Mouse (Mus musculus): ENCODE data around the gene Rai14. TPM values are rescaled to one million over a fixed set of nuclear protein-coding genes. Genes with fewer than 3 reads are reported as not detected.

Gene Rai14
- polyA plus RNA-seq, 1 experiment = 2.3 TPM

DNA sequence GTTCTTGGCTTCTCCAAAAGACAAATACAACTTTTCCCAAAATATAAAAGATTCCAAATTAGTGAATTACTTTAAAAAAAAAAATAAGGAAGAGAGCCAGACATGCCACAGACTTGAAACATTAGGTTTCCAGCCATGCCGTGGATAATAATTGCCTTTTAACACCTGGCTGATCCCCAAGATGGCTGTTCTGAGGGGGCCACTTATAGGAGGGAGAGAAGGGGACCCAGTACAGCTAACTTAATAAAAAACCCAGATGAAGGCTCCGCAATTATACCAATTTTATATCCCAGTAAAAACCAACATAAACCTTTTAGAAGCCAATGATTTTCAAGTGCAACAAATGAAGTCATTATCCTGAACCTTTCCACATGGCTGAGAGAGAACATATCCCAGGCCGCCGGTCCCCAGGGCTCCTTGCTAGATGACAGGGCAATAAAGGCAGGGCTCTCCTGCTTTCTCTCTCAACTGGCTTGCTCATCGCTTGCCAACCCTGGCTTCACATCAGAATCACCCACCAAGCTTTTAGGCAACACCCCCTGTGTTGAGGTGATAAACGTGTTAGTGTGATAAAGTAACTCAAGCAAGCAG is 105.8 kb downstream of the Rai14 start:
- no peak overlapping the region for H3K4me3 ChIP-seq (ENCODE audit: insufficient read depth, low read depth, low read length)
- H3K27ac ChIP-seq (replicated peaks; ENCODE audit: low read depth, low read length) = no peak overlapping the region

DNA sequence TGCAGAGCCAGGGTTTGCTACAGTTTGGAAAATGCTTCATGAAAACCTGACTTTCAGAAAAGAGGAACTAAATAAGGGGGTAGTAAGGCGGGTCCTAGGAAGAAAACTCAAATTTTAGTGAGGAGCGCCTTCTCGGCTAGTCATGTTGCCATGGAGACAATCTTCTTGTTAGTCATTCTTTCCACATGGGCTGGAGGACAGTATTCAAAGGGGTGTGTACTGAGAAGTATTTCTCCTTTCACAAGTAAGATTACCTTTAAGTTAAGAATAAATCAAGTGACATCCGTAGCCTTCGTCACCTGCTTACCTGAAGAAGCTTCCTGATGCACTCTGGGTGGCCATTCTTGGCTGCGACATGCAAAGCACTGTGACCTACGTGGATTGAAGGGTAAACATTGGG is 115.0 kb downstream of the Rai14 start:
- Histone ChIP-seq H3K4me3 (ENCODE audit: insufficient read depth, low read depth, low read length) (no peak overlapping the region), H3K4me1 (ENCODE audit: control insufficient read depth, insufficient read depth, insufficient read length, low read length) (no peaks in the 10 kb centered on the region), H3K27ac (replicated peaks; ENCODE audit: low read depth, low read length) (no peak overlapping the region)

More for the DNA sequence above, 105.8 kb downstream of the Rai14 start:
- H3K4me1 ChIP-seq (ENCODE audit: control insufficient read depth, insufficient read depth, insufficient read length, low read length) = no peaks in the 10 kb centered on the region

DNA sequence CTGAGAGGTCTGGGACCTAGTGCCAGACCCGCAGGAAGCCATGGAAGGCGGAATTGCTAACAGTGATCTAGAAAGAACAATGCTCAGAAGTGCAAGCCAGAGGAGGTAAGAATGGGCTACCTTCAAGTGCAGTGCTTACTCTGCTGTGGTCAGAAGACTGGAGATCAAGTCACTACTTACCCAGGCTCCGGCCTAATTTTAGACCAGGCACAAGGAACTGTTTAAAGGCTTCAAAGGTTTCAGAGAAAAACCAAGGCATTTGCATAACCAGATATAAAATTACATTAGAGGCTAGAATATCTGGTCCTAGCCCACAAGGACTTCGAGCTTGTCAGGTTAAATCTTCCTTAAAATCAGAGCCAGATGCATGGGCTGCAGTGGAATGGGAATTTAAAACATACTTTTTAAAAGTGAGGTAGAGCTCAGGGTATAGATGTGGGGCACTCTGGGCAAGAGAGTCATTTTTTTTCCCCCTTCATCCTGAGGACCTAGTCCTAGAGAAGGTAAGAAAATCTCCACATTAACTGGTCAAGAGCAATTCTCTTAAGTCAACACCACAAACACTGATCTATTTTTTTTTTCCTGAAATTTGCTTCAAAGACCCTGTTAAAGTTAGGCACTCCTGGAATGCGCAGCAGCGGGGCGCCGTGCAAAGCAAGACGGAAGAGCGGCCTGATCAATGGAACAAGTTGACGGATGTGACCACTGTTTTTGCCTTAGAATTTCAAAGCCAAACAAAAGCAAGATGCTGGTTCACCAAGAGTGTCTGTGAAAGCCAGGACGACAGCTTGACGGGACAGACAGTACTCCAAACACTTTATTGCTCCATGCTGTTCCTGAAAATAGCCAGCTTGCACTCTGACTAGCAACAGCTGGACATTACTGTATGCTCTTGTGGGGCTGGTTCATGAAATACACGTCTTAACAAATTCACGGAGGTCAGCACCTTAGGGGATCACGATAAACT is 115.9 kb downstream of the Rai14 start:
- H3K4me1 ChIP-seq (ENCODE audit: control insufficient read depth, insufficient read depth, insufficient read length, low read length) = no peaks in the 10 kb centered on the region
- no peak overlapping the region for H3K4me3 ChIP-seq (ENCODE audit: insufficient read depth, low read depth, low read length)
- H3K27ac ChIP-seq (replicated peaks; ENCODE audit: low read depth, low read length) = no peak overlapping the region

DNA sequence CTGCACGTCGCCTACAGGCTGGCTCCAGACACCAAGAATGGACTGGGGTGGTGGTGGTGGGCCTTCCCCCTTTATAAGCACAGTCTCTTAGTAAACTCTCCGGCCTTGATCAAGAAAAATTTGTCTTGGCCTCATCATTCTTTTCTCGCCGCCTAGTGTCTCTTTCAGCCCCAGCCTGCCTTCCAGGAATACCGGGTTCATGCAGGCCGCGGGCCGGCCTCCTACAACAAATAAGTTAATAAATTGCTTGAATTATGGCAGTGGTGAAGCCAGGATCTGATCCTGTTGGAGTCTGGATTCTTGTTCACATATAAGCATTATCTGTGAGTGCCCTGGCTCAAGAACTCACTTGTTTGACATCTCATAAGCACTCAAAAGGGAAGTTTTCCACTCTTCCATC is 117.6 kb downstream of the Rai14 start:
- Histone ChIP-seq H3K4me3 (ENCODE audit: insufficient read depth, low read depth, low read length) (no peak overlapping the region), H3K27ac (replicated peaks; ENCODE audit: low read depth, low read length) (no peak overlapping the region), H3K4me1 (ENCODE audit: control insufficient read depth, insufficient read depth, insufficient read length, low read length) (no peaks in the 10 kb centered on the region)

GRCm38 (mm10) chr15:10595408-10595807 is 119.0 kb downstream of the Rai14 start:
- Histone ChIP-seq H3K4me1 (ENCODE audit: control insufficient read depth, insufficient read depth, insufficient read length, low read length) (no peaks in the 10 kb centered on the region), H3K4me3 (ENCODE audit: insufficient read depth, low read depth, low read length) (no peak overlapping the region), H3K27ac (replicated peaks; ENCODE audit: low read depth, low read length) (no peak overlapping the region)

DNA sequence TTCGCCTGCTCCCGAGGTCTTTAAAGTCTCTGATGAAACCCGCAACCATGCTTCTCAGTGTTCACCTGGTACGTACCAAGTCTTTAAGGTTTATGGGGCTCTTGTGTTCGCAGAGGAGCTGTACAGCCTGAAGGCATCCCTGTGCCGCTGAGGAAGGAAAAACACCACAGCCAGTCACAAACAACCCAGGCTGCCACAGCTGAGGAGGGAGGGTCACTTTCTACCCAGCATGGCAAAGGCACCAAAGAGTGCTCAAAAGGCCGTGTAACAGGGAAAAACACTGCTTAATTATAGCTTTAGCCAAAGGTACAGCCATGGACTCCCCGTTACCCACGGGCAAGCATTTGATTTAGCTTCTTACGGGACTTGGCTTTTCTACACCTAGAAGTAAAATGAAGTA is 119.5 kb downstream of the Rai14 start:
- Histone ChIP-seq H3K4me3 (ENCODE audit: insufficient read depth, low read depth, low read length) (no peak overlapping the region), H3K4me1 (ENCODE audit: control insufficient read depth, insufficient read depth, insufficient read length, low read length) (no peaks in the 10 kb centered on the region), H3K27ac (replicated peaks; ENCODE audit: low read depth, low read length) (no peak overlapping the region)

DNA sequence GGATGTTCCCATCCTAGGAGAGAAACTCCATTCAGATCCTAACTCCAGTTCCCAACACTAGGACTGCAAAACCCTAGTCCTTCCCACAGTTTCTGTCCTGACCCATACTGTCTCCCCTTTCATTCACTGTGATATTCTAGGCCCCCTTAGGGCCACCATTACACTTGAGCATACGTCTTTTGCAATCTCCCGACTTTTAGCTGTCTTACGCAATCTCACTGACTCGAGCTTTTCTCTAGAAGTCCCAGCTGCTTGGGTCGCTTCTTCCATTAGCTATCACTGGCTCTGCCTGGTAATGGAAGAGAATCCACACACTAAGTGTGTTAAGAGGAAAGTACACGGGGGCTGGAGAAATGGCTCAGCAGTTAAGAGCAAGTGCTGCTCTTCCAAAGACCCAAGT is 121.3 kb downstream of the Rai14 start:
- H3K27ac ChIP-seq (replicated peaks; ENCODE audit: low read depth, low read length) = no peak overlapping the region
- H3K4me3 ChIP-seq (ENCODE audit: insufficient read depth, low read depth, low read length) = no peak overlapping the region
- H3K4me1 ChIP-seq (ENCODE audit: control insufficient read depth, insufficient read depth, insufficient read length, low read length) = no peaks in the 10 kb centered on the region

DNA sequence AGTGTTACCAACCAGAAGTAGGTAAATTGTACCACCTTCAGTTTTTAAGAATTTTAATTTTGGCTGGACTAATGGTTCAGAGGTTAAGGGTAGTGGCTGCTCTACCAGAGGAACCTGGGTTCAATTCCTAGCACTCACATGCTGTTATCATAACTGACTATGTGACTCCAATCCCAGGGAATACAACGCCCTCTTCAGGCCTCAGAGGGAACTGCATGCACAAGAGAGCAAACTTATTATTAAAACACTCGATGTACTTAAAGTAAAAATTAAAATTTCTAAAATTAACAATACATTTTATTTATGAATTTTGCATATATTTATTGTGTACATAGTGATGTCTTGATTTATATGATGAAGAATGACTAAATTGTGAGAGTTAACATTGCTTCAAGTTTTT is 127.9 kb downstream of the Rai14 start:
- no peak overlapping the region for H3K4me3 ChIP-seq (ENCODE audit: insufficient read depth, low read depth, low read length)
- H3K27ac ChIP-seq (replicated peaks; ENCODE audit: low read depth, low read length) = no peak overlapping the region
- H3K4me1 ChIP-seq (ENCODE audit: control insufficient read depth, insufficient read depth, insufficient read length, low read length) = no peaks in the 10 kb centered on the region

- H3K4me1 ChIP-seq (ENCODE audit: control insufficient read depth, insufficient read depth, insufficient read length, low read length) = no peaks in the 10 kb centered on the region
- no peak overlapping the region for H3K27ac ChIP-seq (replicated peaks; ENCODE audit: low read depth, low read length)
- no peak overlapping the region for H3K4me3 ChIP-seq (ENCODE audit: insufficient read depth, low read depth, low read length)
These were observed 129.9 kb downstream of the Rai14 start for GRCm38 (mm10) chr15:10584359-10585187.

DNA sequence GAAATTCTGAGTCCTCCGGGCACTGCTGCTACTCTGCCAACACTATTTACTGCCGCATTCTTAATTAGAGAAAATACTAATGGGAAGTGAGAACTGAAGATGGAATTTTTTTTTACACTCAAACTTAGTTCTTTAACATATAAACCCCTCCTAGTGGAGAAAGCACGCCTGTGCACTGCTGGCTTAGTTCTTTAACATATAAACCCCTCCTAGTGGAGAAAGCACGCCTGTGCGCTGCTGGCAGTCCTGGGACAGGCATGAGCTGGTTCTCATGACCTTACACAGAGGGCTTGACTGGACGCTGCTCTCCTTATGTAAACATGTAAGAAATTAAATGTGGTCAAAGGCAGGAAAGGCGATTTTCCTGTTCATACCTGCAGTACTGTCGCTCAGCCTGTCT is 131.0 kb downstream of the Rai14 start:
- Histone ChIP-seq H3K4me3 (ENCODE audit: insufficient read depth, low read depth, low read length) (no peak overlapping the region), H3K4me1 (ENCODE audit: control insufficient read depth, insufficient read depth, insufficient read length, low read length) (no peaks in the 10 kb centered on the region), H3K27ac (replicated peaks; ENCODE audit: low read depth, low read length) (no peak overlapping the region)

GRCm38 (mm10) chr15:10579159-10579558 is 135.3 kb downstream of the Rai14 start:
- H3K4me3 ChIP-seq (ENCODE audit: insufficient read depth, low read depth, low read length) = no peak overlapping the region
- H3K27ac ChIP-seq (replicated peaks; ENCODE audit: low read depth, low read length) = no peak overlapping the region

DNA sequence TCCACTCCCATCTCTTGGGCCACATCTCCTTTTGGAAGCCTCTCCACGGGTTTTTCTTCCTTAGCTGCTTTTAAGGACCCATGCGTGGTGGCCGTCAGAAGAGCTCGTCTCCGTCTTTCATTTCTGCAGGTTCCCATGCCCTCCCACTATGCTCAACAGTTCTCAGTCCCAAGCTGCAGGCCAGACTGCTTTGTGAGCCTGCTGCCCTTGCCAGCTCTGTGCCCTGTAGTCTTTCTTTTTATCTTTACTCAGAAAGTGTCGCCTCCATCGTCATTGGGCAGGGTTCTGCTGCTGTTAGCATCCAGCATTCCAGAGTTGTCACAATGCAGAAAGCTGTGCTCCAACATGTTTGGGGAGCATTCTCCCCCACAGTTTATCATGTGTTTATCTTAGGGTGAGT is 147.9 kb downstream of the Rai14 start:
- no peak overlapping the region for H3K4me3 ChIP-seq (ENCODE audit: insufficient read depth, low read depth, low read length)
- no peak overlapping the region for H3K27ac ChIP-seq (replicated peaks; ENCODE audit: low read depth, low read length)
- H3K4me1 ChIP-seq (ENCODE audit: control insufficient read depth, insufficient read depth, insufficient read length, low read length) = no peaks in the 10 kb centered on the region

More at GRCm38 (mm10) chr15:10579159-10579558, 135.3 kb downstream of the Rai14 start:
- H3K4me1 ChIP-seq (ENCODE audit: control insufficient read depth, insufficient read depth, insufficient read length, low read length) = no peaks in the 10 kb centered on the region

DNA sequence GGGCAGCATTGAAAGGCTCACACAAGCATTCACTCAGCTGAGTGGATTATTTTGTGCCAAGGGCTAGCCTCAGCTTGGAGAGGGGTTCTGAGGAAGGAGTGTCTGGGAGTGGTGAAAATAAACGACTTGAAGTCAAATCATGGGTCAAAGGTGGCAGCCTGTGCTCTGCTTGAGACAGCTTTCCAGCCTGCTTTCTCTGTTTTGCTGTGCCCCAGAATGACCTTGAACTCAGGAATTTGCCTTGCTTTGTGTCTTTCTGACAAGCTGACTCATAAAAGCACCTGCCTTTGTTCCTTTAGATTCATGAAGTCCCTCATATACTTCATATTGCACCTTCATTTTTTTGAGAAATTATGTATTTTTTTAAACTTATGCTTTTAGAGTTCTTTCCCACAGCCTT is 150.2 kb downstream of the Rai14 start:
- H3K27ac ChIP-seq (replicated peaks; ENCODE audit: low read depth, low read length) = no peak overlapping the region
- no peaks in the 10 kb centered on the region for H3K4me1 ChIP-seq (ENCODE audit: control insufficient read depth, insufficient read depth, insufficient read length, low read length)
- H3K4me3 ChIP-seq (ENCODE audit: insufficient read depth, low read depth, low read length) = no peak overlapping the region

- Histone ChIP-seq H3K4me3 (ENCODE audit: insufficient read depth, low read depth, low read length) (no peak overlapping the region), H3K27ac (replicated peaks; ENCODE audit: low read depth, low read length) (no peak overlapping the region), H3K4me1 (ENCODE audit: control insufficient read depth, insufficient read depth, insufficient read length, low read length) (no peaks in the 10 kb centered on the region)
These were observed 152.1 kb downstream of the Rai14 start for GRCm38 (mm10) chr15:10562281-10562680.

GRCm38 (mm10) chr15:10560005-10560404 is 154.4 kb downstream of the Rai14 start:
- H3K4me1 ChIP-seq (ENCODE audit: control insufficient read depth, insufficient read depth, insufficient read length, low read length) = no peaks in the 10 kb centered on the region
- no peak overlapping the region for H3K4me3 ChIP-seq (ENCODE audit: insufficient read depth, low read depth, low read length)
- no peak overlapping the region for H3K27ac ChIP-seq (replicated peaks; ENCODE audit: low read depth, low read length)
